ENCODE assay signal across 9 mouse cellular contexts in genomic region chr9:67711051-67711877, GRCm38 (mm10). TPM values are rescaled to one million over a fixed set of nuclear protein-coding genes. Genes with fewer than 3 reads are reported as not detected.
DNase-seq lines count a peak whose midpoint lies in the region; ATAC-seq and TF ChIP-seq lines count a peak whose summit lies in the region.
"Had no signal": no experiment of that assay in that cellular context is flagged by ENCODE, and none has a peak within 500 bp of the region (broad histone marks: within the 10 kb centered on the region; RNA-seq: fewer than 3 reads in every experiment).

No protein-coding gene starts in this region.

- H3K27me3 ChIP-seq in hindbrain, embryonic 14.5 days (ENCODE audit: control insufficient read depth, insufficient read depth, low read length), result no peaks in the 10 kb centered on the region
- H3K27me3 ChIP-seq in hindbrain, embryonic 12.5 days, result no peaks in the 10 kb centered on the region
- no peaks in the 10 kb centered on the region for H3K27me3 ChIP-seq in stomach, embryonic 16.5 days (ENCODE audit: control insufficient read depth, insufficient read depth, low read length)

- no peaks in the 10 kb centered on the region for H3K4me1 ChIP-seq in hindbrain, embryonic 14.5 days (replicated peaks; ENCODE audit: control insufficient read depth, insufficient read depth, low read length)
- H3K4me1 ChIP-seq in hindbrain, embryonic 12.5 days, result no peaks in the 10 kb centered on the region; the same call in 1 of the 2 replicates
- H3K4me1 ChIP-seq in embryonic fibroblast, embryonic 13.5 days (ENCODE audit: control insufficient read depth, insufficient read depth, low read length), result no peaks in the 10 kb centered on the region
- peaks cover 7% of the 10 kb centered on the region; the same call in 1 of the 2 replicates for H3K4me1 ChIP-seq in stomach, embryonic 16.5 days (ENCODE audit: control insufficient read depth, insufficient read depth, low read length)
- H3K4me1 ChIP-seq: embryonic facial prominence, embryonic 13.5 days had no signal

- TF ChIP-seq POLR2A in embryonic fibroblast, embryonic 13.5 days (IDR thresholded peaks at IDR 0.05; ENCODE audit: low read depth, low read length), result no peak

- H3K9ac ChIP-seq in hindbrain, embryonic 14.5 days, result no peak overlapping the region
- no peak overlapping the region for H3K9ac ChIP-seq in hindbrain, embryonic 12.5 days
- H3K9ac ChIP-seq in stomach, embryonic 16.5 days (ENCODE audit: low read length), result no peak overlapping the region
- H3K9ac ChIP-seq: embryonic facial prominence, embryonic 13.5 days had no signal

- peak; percentile 77 for DNase-seq in hindbrain, embryonic 14.5 days (ENCODE audit: low spot score)
- peak; percentile 69 for DNase-seq in adrenal gland, postnatal 25 days
- peak; percentile 67 to 83 for DNase-seq in layer of hippocampus, postnatal 25 days (ENCODE audit: extremely low spot score in 1 of 2, low spot score in 1 of 2)

- no peak for ATAC-seq in hindbrain, embryonic 14.5 days (ENCODE audit: low FRiP score)
- no peak for ATAC-seq in hindbrain, embryonic 12.5 days (ENCODE audit: low FRiP score)
- peak; percentile 53 to 64; a peak in 2 of 4 replicates for ATAC-seq in hematopoietic stem cell, adult 5-6 weeks (replicated peaks in 1 of 2; ENCODE audit: insufficient read depth in 1 of 2, low FRiP score in 2 of 2, low TSS enrichment in 1 of 2, low read depth in 1 of 2, poor library complexity in 2 of 2, severe bottlenecking in 2 of 2)
- 0 out of 2 replicates have a peak, but pooled peaks have one; percentile 59 for ATAC-seq in megakaryocyte, adult 5-6 weeks (ENCODE audit: poor library complexity, severe bottlenecking)
- peak; percentile 44; the same call in 1 of the 2 replicates for ATAC-seq in stomach, embryonic 16.5 days (ENCODE audit: insufficient read depth, low FRiP score)

- H3K27ac ChIP-seq in hindbrain, embryonic 14.5 days, result no peak overlapping the region
- H3K27ac ChIP-seq in hindbrain, embryonic 12.5 days, result no peak overlapping the region
- H3K27ac ChIP-seq in embryonic fibroblast, embryonic 13.5 days (ENCODE audit: insufficient read depth, low read length), result no peak overlapping the region
- H3K27ac ChIP-seq in stomach, embryonic 16.5 days (ENCODE audit: low read length), result no peak overlapping the region
- H3K27ac ChIP-seq: embryonic facial prominence, embryonic 13.5 days had no signal

- no peaks in the 10 kb centered on the region for H3K36me3 ChIP-seq in hindbrain, embryonic 14.5 days (replicated peaks; ENCODE audit: control insufficient read depth, insufficient read depth)
- no peaks in the 10 kb centered on the region for H3K36me3 ChIP-seq in hindbrain, embryonic 12.5 days
- H3K36me3 ChIP-seq in stomach, embryonic 16.5 days (ENCODE audit: control insufficient read depth, insufficient read depth, low read length), result no peaks in the 10 kb centered on the region
- H3K36me3 ChIP-seq: embryonic facial prominence, embryonic 13.5 days had no signal

- H3K4me3 ChIP-seq in hindbrain, embryonic 14.5 days (replicated peaks; ENCODE audit: low read length), result no peak overlapping the region
- H3K4me3 ChIP-seq in hindbrain, embryonic 12.5 days, result no peak overlapping the region
- no peak overlapping the region for H3K4me3 ChIP-seq in embryonic fibroblast, embryonic 13.5 days (ENCODE audit: insufficient read depth, low read length)
- H3K4me3 ChIP-seq in stomach, embryonic 16.5 days (replicated peaks; ENCODE audit: low read length), result no peak overlapping the region
- H3K4me3 ChIP-seq: embryonic facial prominence, embryonic 13.5 days had no signal

- WGBS in hindbrain, embryonic 14.5 days, result 45% methylated on average over 15 of the region's 15 CpGs
- 39% methylated on average over 15 of the region's 15 CpGs for WGBS in hindbrain, embryonic 12.5 days
- WGBS in stomach, embryonic 16.5 days, result 36% methylated on average over 15 of the region's 15 CpGs

- no peaks in the 10 kb centered on the region for H3K9me3 ChIP-seq in hindbrain, embryonic 14.5 days (ENCODE audit: control insufficient read depth, low read length)
- no peaks in the 10 kb centered on the region for H3K9me3 ChIP-seq in hindbrain, embryonic 12.5 days (replicated peaks)
- H3K9me3 ChIP-seq in stomach, embryonic 16.5 days (replicated peaks; ENCODE audit: control insufficient read depth, low read length), result no peaks in the 10 kb centered on the region
- H3K9me3 ChIP-seq: embryonic facial prominence, embryonic 13.5 days had no signal

- peak; percentile 81 for TF ChIP-seq CTCF in embryonic fibroblast, embryonic 13.5 days (IDR thresholded peaks at IDR 0.05; ENCODE audit: borderline replicate concordance, insufficient read depth, low read length)

- no peak overlapping the region for H3K4me2 ChIP-seq in hindbrain, embryonic 14.5 days (replicated peaks)
- no peak overlapping the region for H3K4me2 ChIP-seq in hindbrain, embryonic 12.5 days (replicated peaks)
- no peak overlapping the region for H3K4me2 ChIP-seq in stomach, embryonic 16.5 days (ENCODE audit: low read depth, low read length)
- H3K4me2 ChIP-seq: embryonic facial prominence, embryonic 13.5 days had no signal

RNA-seq across cellular contexts. Expression of gene C2cd4b, which starts 48.0 kb away (rescaled TPM):
- 0.80 and 2.1 TPM in 2 replicates for polyA plus RNA-seq in hindbrain, embryonic 14.5 days (2014; fragmentation: Nextera tagmentation; extraction: Ambion mirVana)
- polyA plus RNA-seq in hindbrain, embryonic 12.5 days (2016; fragmentation: Nextera tagmentation; extraction: Ambion mirVana), result 0.33 and 0.52 TPM in 2 replicates
- total RNA-seq in adrenal gland, postnatal 25 days (2021), result 0.24 TPM in 1 of 2 replicates, not detected in the other
- polyA plus RNA-seq in embryonic fibroblast, embryonic 13.5 days (2011; ENCODE audit: insufficient read length, low read depth, missing spikeins), result not detected in 2 replicates
- not detected in 2 replicates for total RNA-seq in hematopoietic stem cell, adult 5-6 weeks (2017)
- 10 to 100 TPM in 1 of 2 experiments, 1 to 10 TPM in 1; 7.9 to 10.0 TPM for total RNA-seq in layer of hippocampus, postnatal 25 days (2021)
- not detected in 2 replicates for total RNA-seq in megakaryocyte, adult 5-6 weeks (2015)
- not detected in 2 replicates for total RNA-seq in megakaryocyte, adult 5-6 weeks (2017)
- not detected in 2 replicates for polyA plus RNA-seq in stomach, embryonic 16.5 days (2015; fragmentation: Nextera tagmentation; extraction: Ambion mirVana)

Comparison
In these comparisons a context has a peak if more than half of its experiments do, and no peak if none do; other contexts are left out.
1. ATAC-seq: peak in hematopoietic stem cell, adult 5-6 weeks (2 of 2), megakaryocyte, adult 5-6 weeks (single experiment) and stomach, embryonic 16.5 days (single experiment); none in hindbrain, embryonic 14.5 days (single experiment) and hindbrain, embryonic 12.5 days (single experiment).
2. Peak in every context shown above with its lines, with median percentiles within 50 percentile points of each other: DNase-seq.